ENCODE assay signal across 7 mouse cellular contexts in the genomic region with DNA sequence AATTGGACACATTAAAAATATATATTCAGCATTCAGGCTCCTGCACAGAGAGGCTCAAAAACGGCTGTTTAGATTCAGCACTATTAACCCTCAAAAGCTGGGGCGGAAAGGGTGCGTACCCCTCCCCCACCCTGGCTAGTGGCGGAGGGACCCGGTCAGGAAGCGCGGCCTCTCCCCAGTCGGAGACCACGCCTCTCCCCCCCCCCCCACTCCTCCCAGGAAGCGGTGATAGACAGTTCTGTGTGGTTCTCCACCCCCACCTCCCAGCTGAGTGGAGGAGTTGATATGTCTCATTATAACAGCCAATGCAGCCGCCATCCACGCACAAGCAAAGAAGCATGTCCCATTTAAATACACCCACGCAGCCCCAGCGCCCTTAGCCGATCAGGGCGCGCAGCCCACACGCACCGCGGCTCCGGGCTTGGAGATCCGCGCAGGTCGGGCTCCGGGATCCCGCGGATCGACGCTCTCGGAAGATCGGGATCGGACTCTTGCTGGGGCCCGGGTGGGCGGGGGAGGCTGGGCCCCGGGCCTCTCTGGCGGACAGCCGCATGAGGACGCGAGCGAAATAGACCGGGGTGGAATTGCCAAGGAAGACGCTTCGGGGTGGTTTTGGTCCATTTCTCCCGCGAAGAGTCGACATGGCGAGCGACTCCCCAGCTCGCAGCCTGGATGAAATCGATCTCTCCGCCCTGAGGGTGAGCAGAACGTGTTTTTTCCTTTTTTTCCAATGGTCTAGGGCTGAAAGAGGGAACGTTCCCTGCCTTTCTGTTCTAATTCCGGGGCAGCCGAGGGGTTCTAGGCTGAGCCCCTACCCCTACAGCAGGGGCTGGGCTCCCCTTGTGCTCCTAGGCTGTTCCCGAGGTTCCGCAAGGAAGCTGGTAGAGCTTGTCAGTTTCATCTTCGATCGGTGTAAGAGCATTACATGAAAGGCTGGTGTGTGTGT. TPM values are rescaled to one million over a fixed set of nuclear protein-coding genes. Genes with fewer than 3 reads are reported as not detected.
DNase-seq lines count a peak whose midpoint lies in the region; ATAC-seq lines count a peak whose summit lies in the region.

Gene Tnik, plus strand, starts transcription at position 213 of the 946 bp plus-strand sequence.

- ATAC-seq in granulocyte monocyte progenitor cell, adult 5-6 weeks (replicated peaks; ENCODE audit: poor library complexity, severe bottlenecking), result peak; percentile 73
- peak; percentile 84 for ATAC-seq in limb, embryonic 11.5 days (ENCODE audit: insufficient number of reproducible peaks, low FRiP score, low TSS enrichment, low read depth)
- ATAC-seq in midbrain, embryonic 13.5 days, result peak; percentile 91

- peak within 1 kb of the TSS; percentile 60 for H3K4me3 ChIP-seq in limb, embryonic 11.5 days (ENCODE audit: low read depth, low read length)
- H3K4me3 ChIP-seq in midbrain, embryonic 13.5 days (replicated peaks), result peak within 1 kb of the TSS; percentile 85

- H3K4me2 ChIP-seq in limb, embryonic 11.5 days (ENCODE audit: low read depth, severe bottlenecking), result peak within 1 kb of the TSS; percentile 99
- H3K4me2 ChIP-seq in midbrain, embryonic 13.5 days (replicated peaks), result peak within 1 kb of the TSS; percentile 86

- DNase-seq in adrenal gland, postnatal 14 days, result peak; percentile 82
- peak; percentile 62 for DNase-seq in embryo, embryonic 11.5 days (ENCODE audit: low read depth, low spot score)
- peak; percentile 47 for DNase-seq in kidney, adult 18-20 months
- peak; percentile 69 for DNase-seq in limb, embryonic 11.5 days (ENCODE audit: low spot score)
- DNase-seq in spleen, adult 18-20 months, result peak; percentile 58 to 59

- H3K4me1 ChIP-seq in limb, embryonic 11.5 days (ENCODE audit: control insufficient read depth, insufficient read depth, low read length), result 0 out of 2 replicates have a peak, but pooled peaks cover 2% of the 10 kb centered on the region
- peaks cover 37% of the 10 kb centered on the region for H3K4me1 ChIP-seq in midbrain, embryonic 13.5 days (replicated peaks)

- H3K27me3 ChIP-seq in limb, embryonic 11.5 days (ENCODE audit: control insufficient read depth, insufficient read depth, low read length), result no peaks in the 10 kb centered on the region; the same call in none of the 2 replicates
- peaks cover 4% of the 10 kb centered on the region; the same call in 1 of the 2 replicates for H3K27me3 ChIP-seq in midbrain, embryonic 13.5 days

- no peaks in the 10 kb centered on the region for H3K9me3 ChIP-seq in limb, embryonic 11.5 days (ENCODE audit: control insufficient read depth, low read length)
- no peaks in the 10 kb centered on the region for H3K9me3 ChIP-seq in midbrain, embryonic 13.5 days

- H3K36me3 ChIP-seq in limb, embryonic 11.5 days (ENCODE audit: control insufficient read depth, insufficient read depth, low read length), result no peaks in the 10 kb centered on the region
- H3K36me3 ChIP-seq in midbrain, embryonic 13.5 days, result no peaks in the 10 kb centered on the region

- no peak within 1 kb of the TSS for H3K27ac ChIP-seq in limb, embryonic 11.5 days (replicated peaks; ENCODE audit: low read depth, low read length)
- peak within 1 kb of the TSS; percentile 96 for H3K27ac ChIP-seq in midbrain, embryonic 13.5 days

- H3K9ac ChIP-seq in limb, embryonic 11.5 days (ENCODE audit: low read length), result peak within 1 kb of the TSS; percentile 58
- peak within 1 kb of the TSS; percentile 95 for H3K9ac ChIP-seq in midbrain, embryonic 13.5 days (replicated peaks)

- WGBS in limb, embryonic 11.5 days, result under 1% methylated on average over 57 of the region's 59 CpGs
- 0% methylated on average over 58 of the region's 59 CpGs for WGBS in midbrain, embryonic 13.5 days

RNA-seq across cellular contexts. Expression of gene Tnik, which starts in this region (rescaled TPM):
- total RNA-seq in adrenal gland, postnatal 14 days (2021), result 13.6 and 19.0 TPM in 2 replicates
- 3.4 and 3.5 TPM in 2 replicates for total RNA-seq in granulocyte monocyte progenitor cell, adult 5-6 weeks (2014; fragmentation: Nextera tagmentation)
- 4.4 and 6.5 TPM in 2 replicates for total RNA-seq in granulocyte monocyte progenitor cell, adult 5-6 weeks (2017)
- polyA plus RNA-seq in limb, embryonic 11.5 days (2014; fragmentation: Nextera tagmentation; extraction: Ambion mirVana), result 4.1 TPM in 2 replicates
- polyA plus RNA-seq in midbrain, embryonic 13.5 days (2015; fragmentation: Nextera tagmentation; extraction: Ambion mirVana), result 70.2 and 71.2 TPM in 2 replicates

Comparison
In these comparisons a context has a peak if more than half of its experiments do, and no peak if none do; other contexts are left out.
1. RNA of gene Tnik (polyA plus RNA-seq): 70.2 to 71.2 TPM in midbrain, embryonic 13.5 days; 4.1 TPM in limb, embryonic 11.5 days; every median in the first group is over 10 times any median in the second.
2. Peak in every context shown above with its lines, with median percentiles within 50 percentile points of each other: DNase-seq and ATAC-seq.